Mouse (Mus musculus): ENCODE results near the gene Kcng1. TPM values are rescaled to one million over a fixed set of nuclear protein-coding genes. Genes with fewer than 3 reads are reported as not detected.

The Kcng1 gene
- polyA plus RNA-seq, 2 experiments from 2014 or later, result not detected

GRCm38 (mm10) chr2:168259046-168259445 is 22.5 kb downstream of the Kcng1 start:
- no peak for ATAC-seq

GRCm38 (mm10) chr2:168257188-168257587 is 24.3 kb downstream of the Kcng1 start:
- ATAC-seq, result no peak

DNA sequence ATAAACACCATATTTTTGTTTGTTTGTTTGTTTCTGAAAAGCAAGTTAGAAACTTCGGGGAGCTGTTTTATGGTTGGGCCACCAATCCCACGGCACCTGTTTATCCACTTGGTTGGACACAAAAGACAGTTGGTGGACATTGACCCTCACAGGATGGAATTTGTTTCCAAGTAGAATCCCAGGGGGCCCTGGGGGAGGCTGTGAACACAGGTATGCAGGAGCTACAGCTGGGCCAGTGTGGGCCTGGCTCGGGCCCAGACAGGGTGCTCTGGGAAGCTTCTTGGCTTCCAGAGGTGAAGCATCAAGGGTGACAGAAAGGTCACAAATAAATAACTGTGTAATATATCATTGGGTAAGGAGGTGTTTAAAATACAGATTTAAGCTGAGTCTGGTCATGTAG is 25.0 kb downstream of the Kcng1 start:
- ATAC-seq, result no peak

- ATAC-seq, result no peak
Observed at GRCm38 (mm10) chr2:168253822-168254221, 27.7 kb downstream of the Kcng1 start.

GRCm38 (mm10) chr2:168252639-168253292 is 28.8 kb downstream of the Kcng1 start:
- no peak for ATAC-seq

GRCm38 (mm10) chr2:168250270-168250669 is 31.3 kb downstream of the Kcng1 start:
- ATAC-seq, result peak; percentile 63

- ATAC-seq, result no peak
Observed at GRCm38 (mm10) chr2:168248856-168249245, 32.7 kb downstream of the Kcng1 start.

DNA sequence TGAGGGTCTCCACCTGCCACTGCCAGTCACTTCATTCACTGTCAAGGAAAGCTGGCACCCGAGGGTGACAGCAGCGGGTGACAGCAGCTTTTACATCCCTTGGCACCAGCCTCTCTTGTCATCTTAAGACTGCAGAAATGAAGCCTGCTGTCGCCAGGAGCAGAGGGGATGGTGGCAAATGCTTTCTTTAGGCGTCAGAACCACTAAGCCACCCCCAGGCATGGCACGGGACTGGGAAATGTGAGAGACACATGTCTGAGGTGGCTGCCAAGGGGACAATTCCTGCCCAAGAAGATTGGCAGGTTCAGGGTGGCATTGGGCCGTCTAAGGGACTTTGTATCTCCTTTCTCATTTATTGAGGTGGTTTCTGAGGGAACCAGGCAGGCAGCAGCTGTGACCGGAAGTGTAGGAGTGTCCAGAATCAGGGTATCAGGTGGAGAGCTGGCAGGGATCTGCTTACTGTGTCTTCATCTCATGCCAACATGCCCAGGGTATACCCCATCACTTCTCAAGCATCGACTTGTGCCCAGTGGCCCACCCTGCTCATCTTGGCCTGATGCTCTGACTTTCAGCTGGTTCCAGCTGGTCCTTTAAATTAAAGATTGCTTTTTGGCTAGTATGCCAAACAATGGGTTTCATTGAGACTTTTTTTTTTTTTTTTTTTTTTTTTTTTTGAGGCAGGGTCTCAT is 33.2 kb downstream of the Kcng1 start:
- ATAC-seq, result no peak

GRCm38 (mm10) chr2:168245571-168245970 is 36.0 kb downstream of the Kcng1 start:
- no peak for ATAC-seq

DNA sequence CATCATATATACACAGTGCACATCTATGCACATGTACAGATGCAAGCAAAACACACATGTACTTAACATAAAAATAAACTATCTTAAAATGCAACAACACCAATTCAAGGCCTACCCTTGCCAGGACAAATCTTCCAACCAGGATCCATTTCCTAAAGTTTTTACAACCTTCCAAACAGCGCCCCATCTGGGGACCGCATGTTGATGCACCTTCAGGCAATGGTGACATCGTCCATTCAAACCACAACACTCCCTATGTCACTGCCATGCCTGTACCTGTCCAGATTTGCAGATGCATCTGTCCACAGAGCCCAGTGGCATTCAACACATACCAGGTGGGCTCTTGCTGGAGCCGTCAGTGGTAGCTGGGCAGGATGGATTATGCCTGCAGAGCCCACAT is 38.3 kb downstream of the Kcng1 start:
- ATAC-seq, result no peak

DNA sequence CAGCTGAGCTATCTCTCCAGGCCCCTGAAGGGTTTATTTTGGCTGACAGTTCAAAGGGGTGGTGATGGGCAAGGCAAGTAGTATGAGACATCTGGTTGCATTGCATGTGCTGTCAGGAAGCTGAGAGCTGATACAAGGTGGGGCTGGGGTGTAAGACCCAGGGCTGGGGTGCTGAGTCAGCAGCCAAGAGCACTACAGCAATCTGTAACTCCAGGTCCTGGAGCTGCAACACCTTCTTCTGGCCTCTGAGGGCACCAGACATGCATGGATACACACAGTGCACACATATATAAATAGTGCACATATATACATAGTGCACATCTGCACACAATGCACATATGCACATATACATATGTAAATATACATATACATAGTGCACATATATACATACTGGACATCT is 38.7 kb downstream of the Kcng1 start:
- no peak for ATAC-seq

- ATAC-seq, result no peak
Observed at GRCm38 (mm10) chr2:168238335-168238734, 43.2 kb downstream of the Kcng1 start.

- ATAC-seq, result no peak
Observed at GRCm38 (mm10) chr2:168233286-168233685, 48.2 kb downstream of the Kcng1 start.

GRCm38 (mm10) chr2:168231471-168231829 is 50.1 kb downstream of the Kcng1 start:
- no peak for ATAC-seq

DNA sequence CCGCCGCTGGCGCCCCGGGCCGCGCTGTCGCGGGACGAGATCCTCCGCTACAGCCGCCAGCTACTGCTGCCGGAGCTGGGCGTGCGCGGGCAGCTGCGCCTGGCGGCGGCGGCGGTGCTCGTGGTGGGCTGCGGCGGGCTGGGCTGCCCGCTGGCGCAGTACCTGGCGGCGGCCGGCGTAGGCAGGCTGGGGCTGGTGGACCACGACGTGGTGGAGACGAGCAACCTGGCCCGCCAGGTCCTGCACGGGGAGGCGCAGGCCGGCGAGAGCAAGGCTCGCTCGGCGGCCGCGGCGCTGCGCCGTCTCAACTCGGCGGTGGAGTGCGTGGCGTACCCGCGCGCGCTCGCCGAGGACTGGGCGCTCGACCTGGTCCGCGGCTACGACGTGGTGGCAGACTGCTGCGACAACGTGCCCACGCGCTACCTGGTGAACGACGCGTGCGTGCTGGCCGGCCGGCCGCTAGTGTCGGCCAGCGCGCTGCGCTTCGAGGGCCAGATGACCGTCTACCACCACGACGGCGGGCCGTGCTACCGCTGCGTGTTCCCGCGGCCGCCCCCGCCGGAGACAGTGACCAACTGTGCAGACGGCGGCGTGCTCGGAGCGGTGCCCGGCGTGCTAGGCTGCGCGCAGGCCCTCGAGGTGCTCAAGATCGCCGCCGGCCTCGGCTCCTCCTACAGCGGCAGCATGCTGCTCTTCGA is 50.6 kb downstream of the Kcng1 start:
- peak; percentile 44 for ATAC-seq

DNA sequence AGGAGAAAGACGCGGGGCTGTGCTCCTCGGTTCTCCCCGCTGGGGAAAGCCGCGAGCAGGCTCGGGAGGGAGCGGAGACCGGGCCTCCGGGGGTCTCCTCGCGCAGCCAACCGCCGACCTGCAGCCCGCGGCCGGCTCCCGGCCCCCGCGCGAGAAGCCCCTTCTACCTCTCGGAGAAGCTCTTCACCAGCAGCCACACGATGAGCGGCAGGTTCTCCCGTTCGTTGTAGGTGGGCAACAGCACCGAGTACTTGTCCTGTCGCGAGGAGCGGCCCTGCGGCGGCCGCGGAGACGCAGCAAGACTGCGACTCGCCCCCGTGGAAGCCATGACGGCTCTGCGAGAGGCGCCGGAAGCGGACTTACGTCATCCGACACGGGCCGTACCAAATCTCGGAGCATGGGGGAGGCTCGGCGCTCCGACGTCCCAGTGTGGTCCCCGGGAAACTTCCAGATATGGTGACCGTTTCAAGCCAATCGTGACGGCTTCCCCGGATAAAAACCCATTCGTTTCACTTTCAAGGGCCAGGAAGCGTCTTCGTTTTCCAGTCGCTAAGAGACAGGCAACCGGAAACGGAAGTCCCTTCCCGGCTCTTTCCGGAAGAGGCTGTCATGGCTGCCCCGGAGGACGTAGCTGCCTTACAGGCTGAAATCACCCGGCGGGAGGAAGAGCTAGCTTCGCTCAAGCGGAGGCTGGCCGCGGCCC is 51.4 kb downstream of the Kcng1 start, which contains the start of the genes Gm20716, Dpm1 and Mocs3:
Gene Gm20716 (minus strand): TSS at position 339 of the 703 bp plus-strand sequence.
Gene Dpm1 (minus strand): TSS at position 566 of the 703 bp plus-strand sequence.
Gene Mocs3 (plus strand): TSS at position 597 of the 703 bp plus-strand sequence.
- peak; percentile 81 for ATAC-seq

- peak; percentile 21 for ATAC-seq
Observed at GRCm38 (mm10) chr2:168229116-168230025, 52.2 kb downstream of the Kcng1 start.

DNA sequence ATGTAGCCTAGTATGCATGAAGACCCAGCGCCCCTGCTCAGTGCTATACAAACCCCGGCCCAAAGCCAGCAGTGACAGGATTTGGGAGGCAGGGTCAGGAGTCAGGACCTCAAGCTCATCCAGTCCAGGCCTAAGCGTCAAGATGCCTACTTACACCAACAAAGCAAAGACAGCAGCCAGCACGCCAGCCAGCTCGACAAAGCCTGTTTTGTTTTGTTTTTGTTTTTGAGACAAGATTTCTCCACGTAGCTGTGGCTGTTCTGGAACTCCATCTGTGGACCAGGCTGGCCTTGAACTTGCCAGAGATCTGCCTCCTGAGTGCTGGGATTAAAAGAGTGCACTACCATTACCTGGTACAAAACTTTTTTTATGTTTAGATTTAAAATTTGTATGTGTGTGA is 58.2 kb downstream of the Kcng1 start:
- ATAC-seq, result no peak

GRCm38 (mm10) chr2:168213788-168214397 is 67.6 kb downstream of the Kcng1 start:
- no peak for ATAC-seq

Measured in activated CD4-positive, CD25-positive, alpha-beta regulatory T cell, adult 4 months (primary cell).